In genomic region chr9:42293051-42293450, GRCm38 (mm10) we compare ENCODE assay signal across 24 mouse cellular contexts. TPM values are rescaled to one million over a fixed set of nuclear protein-coding genes. Genes with fewer than 3 reads are reported as not detected.
DNase-seq lines count a peak whose midpoint lies in the region; ATAC-seq and TF ChIP-seq lines count a peak whose summit lies in the region.
"Had no signal": no experiment of that assay in that cellular context is flagged by ENCODE, and none has a peak within 500 bp of the region (broad histone marks: within the 10 kb centered on the region; RNA-seq: fewer than 3 reads in every experiment).

No protein-coding gene starts in this region.

- no peak for ATAC-seq in forebrain, embryonic 14.5 days
- ATAC-seq in forebrain, embryonic 15.5 days (replicated peaks), result no peak
- no peak for ATAC-seq in limb, embryonic 12.5 days (ENCODE audit: insufficient number of reproducible peaks, insufficient read depth, low FRiP score, low TSS enrichment, low read depth)
- ATAC-seq in hindbrain, postnatal 0 days, result peak; percentile 51; the same call in 1 of the 2 replicates
- ATAC-seq: CD4-positive, CD25-positive, alpha-beta regulatory T cell, adult 4 months; forebrain, embryonic 16.5 days; Patski had no signal

- no peaks in the 10 kb centered on the region for H3K27me3 ChIP-seq in forebrain, embryonic 14.5 days (replicated peaks; ENCODE audit: control insufficient read depth, insufficient read depth, low read length)
- H3K27me3 ChIP-seq in forebrain, embryonic 15.5 days, result no peaks in the 10 kb centered on the region
- no peaks in the 10 kb centered on the region for H3K27me3 ChIP-seq in limb, embryonic 12.5 days
- no peaks in the 10 kb centered on the region for H3K27me3 ChIP-seq in limb, embryonic 10.5 days (ENCODE audit: low read depth, poor library complexity, severe bottlenecking)
- H3K27me3 ChIP-seq in hindbrain, postnatal 0 days (ENCODE audit: insufficient read depth, low read length), result no peaks in the 10 kb centered on the region
- H3K27me3 ChIP-seq: embryonic facial prominence, embryonic 13.5 days; neural tube, embryonic 12.5 days had no signal

- H3K9ac ChIP-seq in forebrain, embryonic 14.5 days (ENCODE audit: low read length), result no peak overlapping the region
- H3K9ac ChIP-seq in forebrain, embryonic 15.5 days (replicated peaks), result no peak overlapping the region
- H3K9ac ChIP-seq in limb, embryonic 12.5 days (replicated peaks), result no peak overlapping the region
- no peak overlapping the region for H3K9ac ChIP-seq in hindbrain, postnatal 0 days (replicated peaks; ENCODE audit: low read length)
- H3K9ac ChIP-seq: embryonic facial prominence, embryonic 13.5 days; liver, embryonic 14.5 days; neural tube, embryonic 12.5 days had no signal

- H3K4me3 ChIP-seq in forebrain, embryonic 14.5 days (ENCODE audit: low read depth, low read length), result no peak overlapping the region
- no peak overlapping the region for H3K4me3 ChIP-seq in forebrain, embryonic 15.5 days
- no peak overlapping the region for H3K4me3 ChIP-seq in limb, embryonic 12.5 days (replicated peaks)
- no peak overlapping the region for H3K4me3 ChIP-seq in limb, embryonic 10.5 days
- H3K4me3 ChIP-seq in hindbrain, postnatal 0 days (ENCODE audit: low read length), result no peak overlapping the region
- H3K4me3 ChIP-seq: embryonic facial prominence, embryonic 13.5 days; gastrocnemius, adult 2 months; layer of hippocampus, adult 2 months; neural tube, embryonic 12.5 days had no signal

- no peak for TF ChIP-seq POLR2A in brain, embryonic 14.5 days (IDR thresholded peaks at IDR 0.05; ENCODE audit: borderline replicate concordance, extremely low read depth, insufficient read depth, insufficient read length, poor library complexity, severe bottlenecking)

- WGBS in forebrain, embryonic 14.5 days, result 25% methylated on average over 7 of the region's 7 CpGs
- WGBS in forebrain, embryonic 15.5 days, result 34% methylated on average over 7 of the region's 7 CpGs
- WGBS in limb, embryonic 12.5 days, result 34% methylated on average over 7 of the region's 7 CpGs
- WGBS in limb, embryonic 10.5 days, result 59% methylated on average over 7 of the region's 7 CpGs
- 32% methylated on average over 7 of the region's 7 CpGs for WGBS in hindbrain, postnatal 0 days

- no peaks in the 10 kb centered on the region for H3K9me3 ChIP-seq in forebrain, embryonic 14.5 days (replicated peaks; ENCODE audit: control insufficient read depth, low read length)
- H3K9me3 ChIP-seq in forebrain, embryonic 15.5 days, result no peaks in the 10 kb centered on the region
- H3K9me3 ChIP-seq in limb, embryonic 12.5 days, result no peaks in the 10 kb centered on the region
- no peaks in the 10 kb centered on the region for H3K9me3 ChIP-seq in limb, embryonic 10.5 days (replicated peaks)
- no peaks in the 10 kb centered on the region for H3K9me3 ChIP-seq in hindbrain, postnatal 0 days (ENCODE audit: low read length)
- H3K9me3 ChIP-seq: embryonic facial prominence, embryonic 13.5 days; neural tube, embryonic 12.5 days had no signal

- H3K27ac ChIP-seq in forebrain, embryonic 14.5 days (ENCODE audit: low read depth, low read length), result no peak overlapping the region
- no peak overlapping the region for H3K27ac ChIP-seq in forebrain, embryonic 15.5 days (replicated peaks)
- no peak overlapping the region for H3K27ac ChIP-seq in limb, embryonic 12.5 days
- H3K27ac ChIP-seq in limb, embryonic 10.5 days, result no peak overlapping the region
- no peak overlapping the region for H3K27ac ChIP-seq in hindbrain, postnatal 0 days
- H3K27ac ChIP-seq: embryonic facial prominence, embryonic 13.5 days; gastrocnemius, adult 2 months; kidney, postnatal 0 days; layer of hippocampus, adult 2 months; liver, embryonic 14.5 days; neural tube, embryonic 12.5 days; stomach, postnatal 0 days had no signal

- no peaks in the 10 kb centered on the region for H3K36me3 ChIP-seq in forebrain, embryonic 14.5 days (ENCODE audit: control insufficient read depth, insufficient read depth, low read length)
- no peaks in the 10 kb centered on the region for H3K36me3 ChIP-seq in forebrain, embryonic 15.5 days
- no peaks in the 10 kb centered on the region for H3K36me3 ChIP-seq in limb, embryonic 12.5 days
- no peaks in the 10 kb centered on the region for H3K36me3 ChIP-seq in limb, embryonic 10.5 days
- H3K36me3 ChIP-seq in hindbrain, postnatal 0 days (ENCODE audit: insufficient read depth, low read length), result no peaks in the 10 kb centered on the region
- H3K36me3 ChIP-seq: embryonic facial prominence, embryonic 13.5 days; neural tube, embryonic 12.5 days had no signal

- H3K4me1 ChIP-seq in forebrain, embryonic 14.5 days (ENCODE audit: control insufficient read depth, insufficient read depth, low read length), result no peaks in the 10 kb centered on the region
- peaks cover 2% of the 10 kb centered on the region; the same call in 1 of the 2 replicates for H3K4me1 ChIP-seq in forebrain, embryonic 15.5 days
- peaks cover 7% of the 10 kb centered on the region for H3K4me1 ChIP-seq in limb, embryonic 12.5 days (replicated peaks)
- peaks cover 5% of the 10 kb centered on the region for H3K4me1 ChIP-seq in limb, embryonic 10.5 days
- H3K4me1 ChIP-seq in hindbrain, postnatal 0 days (ENCODE audit: insufficient read depth, low read length), result no peaks in the 10 kb centered on the region
- H3K4me1 ChIP-seq: neural tube, embryonic 12.5 days had no signal

- 0 out of 2 replicates have a peak overlapping the region, but pooled peaks have one; percentile 5 for H3K4me2 ChIP-seq in forebrain, embryonic 14.5 days (ENCODE audit: low read length)
- H3K4me2 ChIP-seq in forebrain, embryonic 15.5 days (replicated peaks), result no peak overlapping the region
- H3K4me2 ChIP-seq in limb, embryonic 12.5 days, result peak overlapping the region; percentile 19; the same call in 1 of the 2 replicates
- H3K4me2 ChIP-seq in hindbrain, postnatal 0 days (ENCODE audit: low read depth, low read length), result no peak overlapping the region
- H3K4me2 ChIP-seq: embryonic facial prominence, embryonic 13.5 days; neural tube, embryonic 12.5 days had no signal

- no peak for TF ChIP-seq CTCF in brain, embryonic 14.5 days (IDR thresholded peaks at IDR 0.05; ENCODE audit: borderline replicate concordance, extremely low read depth, insufficient read depth, insufficient read length)
- no peak for TF ChIP-seq CTCF in hindbrain, postnatal 0 days (IDR thresholded peaks at IDR 0.05; ENCODE audit: low read depth)

- DNase-seq in forebrain, embryonic 14.5 days (ENCODE audit: low spot score), result peak; percentile 22
- DNase-seq in limb, embryonic 10.5 days (ENCODE audit: low spot score), result no peak
- DNase-seq in brain, embryonic 14.5 days (ENCODE audit: low read depth), result peak; percentile 58
- peak; percentile 53 for DNase-seq in hindbrain, postnatal 0 days (ENCODE audit: low spot score)
- DNase-seq in frontal cortex, postnatal 14 days (ENCODE audit: low spot score in 2 of 2), result no peak
- DNase-seq in spleen, postnatal 10 days (ENCODE audit: low spot score in 2 of 2), result no peak
- DNase-seq: adrenal gland, adult 8-10 months; cerebellum, adult 9-11 months; gastrocnemius, adult 2 months; heart, postnatal 36 days; kidney, adult 11 months; layer of hippocampus, postnatal 36 days; right cerebral cortex, postnatal 4 days had no signal

RNA-seq across cellular contexts. Expression of gene Sc5d, which starts 29.0 kb away (rescaled TPM):
- 61.9 and 74.2 TPM in 2 replicates for polyA plus RNA-seq in forebrain, embryonic 14.5 days (2014; fragmentation: Nextera tagmentation; extraction: Ambion mirVana)
- 68.1 and 69.8 TPM in 2 replicates for polyA plus RNA-seq in forebrain, embryonic 15.5 days (2015; fragmentation: Nextera tagmentation; extraction: Ambion mirVana)
- 45.3 and 46.0 TPM in 2 replicates for polyA plus RNA-seq in limb, embryonic 12.5 days (2016; fragmentation: Nextera tagmentation; extraction: Ambion mirVana)
- 56.9 and 63.2 TPM in 2 replicates for polyA plus RNA-seq in limb, embryonic 10.5 days (2016; fragmentation: Nextera tagmentation; extraction: Ambion mirVana)
- 53.9 and 61.9 TPM in 2 replicates for polyA plus RNA-seq in brain, embryonic 14.5 days (2012; rRNA removed)
- 54.6 and 57.0 TPM in 2 replicates for total RNA-seq in hindbrain, postnatal 0 days (2014; rRNA removed)
- 69.1 and 71.9 TPM in 2 replicates for polyA plus RNA-seq in hindbrain, postnatal 0 days (2015; fragmentation: Nextera tagmentation; extraction: Ambion mirVana)

Comparison
In these comparisons a context has a peak if more than half of its experiments do, and no peak if none do; other contexts are left out.
1. H3K4me2 ChIP-seq: peak in forebrain, embryonic 14.5 days (single experiment) and limb, embryonic 12.5 days (single experiment); none in forebrain, embryonic 15.5 days (single experiment) and hindbrain, postnatal 0 days (single experiment).
2. DNase-seq: peak in forebrain, embryonic 14.5 days (single experiment), brain, embryonic 14.5 days (single experiment) and hindbrain, postnatal 0 days (single experiment); none in limb, embryonic 10.5 days (single experiment), frontal cortex, postnatal 14 days (0 of 2) and spleen, postnatal 10 days (0 of 2).